Mouse (Mus musculus) liver, embryonic 14.5 days (tissue): ENCODE measurements around the gene Spata32. TPM values are rescaled to one million over a fixed set of nuclear protein-coding genes. Genes with fewer than 3 reads are reported as not detected.

Experiments
- ATAC-seq: fragments of 200-750 bp; cut with Nextera tagmentation; 2 replicates; pipeline ENCODE4 v1.8.0; 2017; ENCODE audit warnings: moderate number of reproducible peaks, mild to moderate bottlenecking, moderate library complexity; ENCODE audit not compliant: insufficient read depth
- DNase-seq, 3 experiments: peaks; one replicate each; pipeline ENCODE4 v3.0.0-alpha.2; 2012 to 2013; ENCODE audit warnings: low read depth in 3 of 3, low spot score in 3 of 3
- H3K27ac ChIP-seq: fragments of 300-500 bp; sonication (generic); 2 replicates; pipeline ENCODE4 v1.5.1; 2014; ENCODE audit warnings: moderate library complexity, mild to moderate bottlenecking, control low read depth, inconsistent platforms
- H3K27me3 ChIP-seq: fragments of 300-500 bp; sonication (generic); 2 replicates; pipeline ENCODE4 v1.6.1; 2014; ENCODE audit warnings: mild to moderate bottlenecking, low read length, moderate library complexity; ENCODE audit not compliant: control insufficient read depth, insufficient read depth
- H3K36me3 ChIP-seq: fragments of 300-500 bp; sonication (generic); replicated peaks from 2 replicates; pipeline ENCODE4 v1.6.1; 2014; ENCODE audit warnings: low read depth; ENCODE audit not compliant: control insufficient read depth, insufficient read depth
- H3K4me1 ChIP-seq, 2 experiments: fragments of 200-500 bp in 1 of 2; fragments of 300-500 bp in 1 of 2; sonication (generic) in 1 of 2; replicated peaks; 2 replicates each; pipeline ENCODE4 v1.6.1; 2012 to 2014; ENCODE audit warnings: antibody characterized with exemption in 1 of 2, inconsistent platforms in 1 of 2, low read length in 1 of 2; ENCODE audit not compliant: control insufficient read depth in 2 of 2, insufficient read depth in 2 of 2
- H3K4me2 ChIP-seq: fragments of 300-500 bp; sonication (generic); 2 replicates; pipeline ENCODE4 v1.6.1; 2014; ENCODE audit warnings: low read depth, mild to moderate bottlenecking, control low read depth, moderate library complexity
- H3K4me3 ChIP-seq, 2 experiments: fragments of 200-500 bp in 1 of 2; fragments of 300-500 bp in 1 of 2; sonication (generic) in 1 of 2; 2 replicates each; pipeline ENCODE4 v1.5.1; 2012 to 2014; ENCODE audit warnings: low read depth in 2 of 2, low read length in 2 of 2, mild to moderate bottlenecking in 2 of 2, control low read depth in 1 of 2, inconsistent platforms in 1 of 2, moderate library complexity in 1 of 2; ENCODE audit not compliant: insufficient read depth in 1 of 2
- H3K9ac ChIP-seq: fragments of 300-500 bp; sonication (generic); replicated peaks from 2 replicates; pipeline ENCODE4 v1.6.1; 2014; ENCODE audit warnings: mild to moderate bottlenecking, control low read depth, moderate library complexity
- H3K9me3 ChIP-seq: fragments of 300-500 bp; sonication (generic); 2 replicates; pipeline ENCODE4 v1.6.1; 2016; ENCODE audit warnings: low read length, mixed read lengths; ENCODE audit not compliant: control insufficient read depth
- CTCF ChIP-seq: IDR thresholded peaks from 2 replicates; pipeline ENCODE4 v1.5.1; 2016; ENCODE audit warnings: antibody characterized with exemption, low read depth, control low read depth
- EP300 ChIP-seq: IDR thresholded peaks from 2 replicates; pipeline ENCODE4 v1.6.1; 2016; ENCODE audit warnings: antibody characterized with exemption, low read depth
- WGBS: fragments of 180-500 bp; shearing (Covaris S2); extraction: QIAGEN DNeasy Blood & Tissue Kit; methylation state at CpG from one replicate; pipeline ENCODE4 v1.1.7; 2014; ENCODE audit not compliant: insufficient replicate concordance; 5-methylcytosine and 5-hydroxymethylcytosine counted together
- polyA plus RNA-seq, 2 experiments: library from polyadenylated mRNA; depleted of rRNA in 1 of 2; stranded (reverse) in 1 of 2; unstranded in 1 of 2; fragments of >200 nt; fragmentation: Nextera tagmentation in 1 of 2; extraction: Ambion mirVana in 1 of 2; gene quantifications; 2 replicates each; pipeline versions ENCODE4 v1.2.1 to v1.2.3; 2012 to 2014

The Spata32 gene
- polyA plus RNA-seq, 2 experiments: not detected

DNA sequence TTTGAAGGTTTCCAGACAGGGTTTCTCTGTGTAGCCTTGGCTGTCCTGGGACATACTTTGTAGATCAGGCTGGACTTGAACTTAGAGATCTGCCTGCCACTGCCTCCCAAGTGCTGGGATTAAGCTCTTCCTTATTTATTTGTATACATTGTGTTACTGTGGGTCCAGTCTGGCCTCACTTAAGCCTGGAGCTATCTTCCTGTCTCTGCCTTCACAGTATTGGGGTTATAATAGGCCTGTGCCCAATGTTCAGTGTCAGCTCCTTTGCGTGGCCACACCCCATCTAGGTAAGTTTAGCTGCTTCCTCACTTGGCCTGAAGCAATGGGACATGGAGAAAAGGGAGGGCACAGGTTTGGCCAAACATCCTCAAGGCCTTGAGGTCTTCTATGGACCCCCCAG is 41.7 kb downstream of the Spata32 start:
- H3K4me1 ChIP-seq: peaks cover 0 to 11% of the 10 kb centered on the region in 2 experiments; a peak in 2 of 4 replicates
- ATAC-seq: no peak
- no peaks in the 10 kb centered on the region for H3K9me3 ChIP-seq
- 76% methylated on average over 1 of the region's 1 CpGs for WGBS
- no peak for DNase-seq
- no peak overlapping the region for H3K4me2 ChIP-seq
- no peak overlapping the region for H3K4me3 ChIP-seq
- peaks cover 4% of the 10 kb centered on the region for H3K27me3 ChIP-seq
- no peaks in the 10 kb centered on the region for H3K36me3 ChIP-seq
- no peak overlapping the region for H3K27ac ChIP-seq
- TF ChIP-seq CTCF: no peak
- no peak for TF ChIP-seq EP300
- H3K9ac ChIP-seq: no peak overlapping the region

DNA sequence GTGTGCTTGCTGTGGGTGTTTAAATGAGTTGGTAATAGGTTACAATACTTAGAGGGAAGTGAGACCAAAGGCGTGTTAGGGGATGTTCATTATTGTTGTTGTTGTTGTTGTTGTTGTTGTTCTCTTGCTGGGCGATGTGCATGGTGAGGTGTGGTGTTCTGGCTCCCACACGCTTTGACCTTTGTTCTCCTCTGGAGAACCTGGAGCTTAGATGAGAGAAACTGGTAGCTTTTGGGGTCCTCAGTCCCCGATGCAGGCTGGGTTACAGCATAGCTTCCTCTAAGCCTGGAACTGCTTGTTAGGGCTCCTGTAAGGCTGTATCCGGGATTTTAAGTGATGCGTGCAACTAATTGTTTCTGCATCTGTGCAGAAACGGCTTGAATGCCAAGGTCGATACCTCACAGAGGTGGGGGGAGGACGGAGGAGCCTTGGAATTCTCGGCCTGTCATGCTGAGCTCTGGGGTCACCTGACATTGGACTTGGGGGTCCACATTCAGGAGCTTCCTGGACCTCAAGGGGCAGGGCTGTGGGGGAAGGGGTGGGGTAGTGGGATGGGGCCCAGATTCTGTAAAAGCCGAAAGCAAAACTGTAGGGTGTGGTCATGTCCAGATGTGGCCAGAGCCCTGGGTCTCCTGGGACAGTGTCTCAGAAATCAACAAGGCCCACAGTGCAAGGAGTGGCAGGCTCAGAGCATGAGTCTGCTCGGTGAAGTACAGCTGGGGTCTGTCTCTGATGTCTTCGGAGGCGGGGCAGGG is 42.4 kb downstream of the Spata32 start:
- Histone ChIP-seq H3K27me3 (peaks cover 11% of the 10 kb centered on the region), H3K9me3 (no peaks in the 10 kb centered on the region), H3K36me3 (no peaks in the 10 kb centered on the region), H3K4me2 (no peak overlapping the region), H3K4me3 (no peak overlapping the region), H3K4me1 (peaks cover 0 to 11% of the 10 kb centered on the region in 2 experiments; a peak in 2 of 4 replicates), H3K27ac (no peak overlapping the region), H3K9ac (no peak overlapping the region)
- 43% methylated on average over 14 of the region's 14 CpGs for WGBS
- TF ChIP-seq CTCF (no peak), EP300 (no peak)
- DNase-seq: no peak
- ATAC-seq: no peak

DNA sequence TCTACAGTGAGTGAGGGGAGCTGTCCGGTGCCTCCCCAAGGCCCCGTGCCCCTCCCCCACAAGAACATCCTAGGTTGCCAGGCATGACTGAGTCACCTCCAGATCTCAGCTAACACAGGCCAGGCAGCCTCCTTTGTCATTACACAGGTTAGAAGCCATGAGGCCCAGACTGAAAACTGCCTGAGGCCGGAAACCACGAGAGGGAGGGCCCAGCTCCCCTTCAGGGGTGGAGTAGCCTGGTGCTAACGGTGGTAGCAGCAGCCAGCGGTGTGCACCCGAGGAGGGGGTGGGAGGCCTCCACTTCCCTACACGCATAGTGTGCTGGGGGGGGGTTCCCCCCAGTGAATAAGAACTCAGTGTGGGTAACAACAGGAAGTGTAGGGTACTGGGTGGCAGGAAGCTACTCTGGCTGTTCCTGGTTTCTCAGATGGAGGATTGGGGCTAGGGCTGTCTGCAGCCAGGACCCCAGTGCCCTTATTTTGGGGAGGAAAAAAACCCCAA is 43.3 kb downstream of the Spata32 start:
- Histone ChIP-seq H3K4me2 (peak overlapping the region; percentile 3; the same call in 1 of the 2 replicates), H3K9me3 (no peaks in the 10 kb centered on the region), H3K9ac (no peak overlapping the region), H3K4me3 (no peak overlapping the region), H3K36me3 (no peaks in the 10 kb centered on the region), H3K27ac (no peak overlapping the region), H3K27me3 (peaks cover 20% of the 10 kb centered on the region), H3K4me1 (peaks cover 0 to 11% of the 10 kb centered on the region in 2 experiments; a peak in 2 of 4 replicates)
- WGBS: 11% methylated on average over 8 of the region's 8 CpGs
- DNase-seq (peak in 1 of 3 experiments; percentile 50), ATAC-seq (peak; percentile 68)
- TF ChIP-seq CTCF (no peak), EP300 (no peak)

DNA sequence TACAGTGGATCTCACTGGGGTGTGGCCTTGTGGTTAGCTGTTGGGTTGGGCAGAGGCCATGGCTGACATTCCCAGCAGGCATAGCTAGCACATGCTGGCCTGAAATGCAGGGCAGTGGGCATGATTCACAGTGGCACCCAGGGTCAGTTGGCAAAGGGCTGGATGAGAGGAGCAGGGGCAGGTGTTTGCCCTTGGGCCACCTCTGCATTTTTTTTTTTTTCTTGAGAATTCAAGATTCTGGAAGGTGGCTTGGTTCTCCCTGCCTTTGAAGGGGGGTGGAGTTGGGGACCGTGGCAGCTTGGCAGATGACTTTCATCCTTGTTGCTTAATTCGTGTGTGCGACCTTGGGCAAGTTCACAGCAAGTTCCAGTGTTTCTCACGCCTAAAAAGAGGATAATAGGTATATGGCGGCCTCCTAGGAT is 43.8 kb downstream of the Spata32 start:
- DNase-seq (no peak), ATAC-seq (no peak)
- 12% methylated on average over 5 of the region's 5 CpGs for WGBS
- TF ChIP-seq EP300: no peak
- no peak for TF ChIP-seq CTCF
- Histone ChIP-seq H3K9ac (no peak overlapping the region), H3K27me3 (peaks cover 25% of the 10 kb centered on the region), H3K4me2 (peak overlapping the region; percentile 3; the same call in 1 of the 2 replicates), H3K9me3 (no peaks in the 10 kb centered on the region), H3K4me3 (no peak overlapping the region), H3K27ac (no peak overlapping the region), H3K4me1 (peaks cover 0 to 11% of the 10 kb centered on the region in 2 experiments; a peak in 2 of 4 replicates), H3K36me3 (no peaks in the 10 kb centered on the region)

DNA sequence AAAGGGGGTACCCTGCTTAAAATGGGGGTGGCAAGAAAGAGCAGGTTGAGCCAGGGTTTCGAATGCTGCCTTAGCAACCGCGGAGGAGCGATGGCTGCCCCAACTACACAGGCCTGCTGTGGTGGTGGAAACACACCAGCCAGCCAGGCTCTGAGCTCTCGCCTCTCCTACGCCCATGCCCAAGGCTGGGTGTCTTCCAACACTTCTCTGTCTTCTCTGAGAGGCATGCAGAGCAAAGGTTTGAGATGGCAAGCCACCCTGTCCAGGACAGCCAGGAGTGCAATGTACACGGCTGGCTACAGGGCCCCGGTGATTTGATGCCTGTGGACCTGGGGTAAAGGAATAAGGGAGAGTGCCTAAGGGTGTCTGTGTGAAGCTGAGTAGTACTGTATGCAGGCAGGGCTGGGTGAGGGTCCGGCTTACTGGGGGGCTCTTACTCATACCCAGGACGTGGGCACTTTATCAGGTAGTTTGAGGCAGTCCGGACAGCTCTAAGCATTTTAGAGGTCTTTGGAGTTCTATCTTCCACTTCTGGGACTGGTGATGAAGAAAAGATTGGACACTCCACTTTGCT is 44.4 kb downstream of the Spata32 start:
- peaks cover 0 to 11% of the 10 kb centered on the region in 2 experiments; a peak in 2 of 4 replicates for H3K4me1 ChIP-seq
- peaks cover 26% of the 10 kb centered on the region for H3K27me3 ChIP-seq
- DNase-seq (no peak), ATAC-seq (no peak)
- no peak overlapping the region for H3K4me3 ChIP-seq
- peak overlapping the region; percentile 15 for H3K4me2 ChIP-seq
- no peaks in the 10 kb centered on the region for H3K9me3 ChIP-seq
- 61% methylated on average over 11 of the region's 11 CpGs for WGBS
- H3K9ac ChIP-seq: no peak overlapping the region
- no peaks in the 10 kb centered on the region for H3K36me3 ChIP-seq
- TF ChIP-seq EP300 (no peak), CTCF (no peak)
- H3K27ac ChIP-seq: no peak overlapping the region
